Mouse (Mus musculus): ENCODE measurements around the gene Fzr1. TPM values are rescaled to one million over a fixed set of nuclear protein-coding genes. Genes with fewer than 3 reads are reported as not detected.

Gene Fzr1
- polyA plus RNA-seq, 1 experiment from 2014 or later: 146 TPM

- Histone ChIP-seq H3K4me2 (no peak overlapping the region), H3K27ac (replicated peaks) (no peak overlapping the region), H3K36me3 (peaks cover 35% of the 10 kb centered on the region), H3K9ac (replicated peaks) (no peak overlapping the region), H3K9me3 (replicated peaks) (no peaks in the 10 kb centered on the region), H3K27me3 (replicated peaks) (no peaks in the 10 kb centered on the region), H3K4me3 (replicated peaks) (no peak overlapping the region), H3K4me1 (peaks cover 34% of the 10 kb centered on the region)
- ATAC-seq (ENCODE audit: low FRiP score): no peak
- 95% methylated on average over 20 of the region's 20 CpGs for whole genome bisulfite sequencing
These were observed 9.4 kb upstream of the Fzr1 start for GRCm38 (mm10) chr10:81387716-81388115.

DNA sequence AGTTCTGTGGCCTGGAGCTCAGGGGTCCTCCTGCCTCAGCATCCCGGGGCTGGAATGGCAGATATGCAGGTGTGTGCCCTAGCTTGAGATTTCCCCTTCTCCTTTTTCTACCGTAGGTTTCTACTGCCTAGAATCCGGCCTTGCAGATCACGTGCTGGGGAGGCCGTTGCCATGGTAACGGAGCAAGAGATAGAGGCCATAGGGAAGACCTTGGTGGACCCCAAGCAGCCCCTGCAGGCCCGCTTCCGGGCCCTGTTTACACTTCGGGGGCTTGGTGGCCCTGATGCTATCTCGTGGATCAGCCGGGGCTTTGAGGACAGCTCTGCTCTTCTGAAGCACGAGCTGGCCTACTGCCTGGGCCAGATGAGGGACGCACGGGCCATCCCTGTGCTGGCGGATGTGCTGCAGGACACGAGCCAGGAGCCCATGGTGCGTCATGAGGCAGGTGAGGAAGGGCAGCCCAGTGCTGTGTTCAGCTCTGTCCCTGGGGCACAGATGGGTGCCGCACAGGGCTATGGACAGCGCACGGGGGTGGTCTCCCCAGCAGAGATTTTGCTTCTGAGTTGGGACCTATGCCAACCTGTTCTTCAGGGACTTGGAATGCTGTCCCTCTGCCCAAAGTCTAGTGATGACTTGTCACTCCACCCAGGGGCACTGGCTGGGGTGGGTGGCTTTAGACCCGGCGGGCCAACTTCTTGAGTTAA is 7.4 kb upstream of the Fzr1 start:
- Histone ChIP-seq H3K4me2 (peak overlapping the region; percentile 97), H3K9me3 (replicated peaks) (no peaks in the 10 kb centered on the region), H3K36me3 (peaks cover 29% of the 10 kb centered on the region), H3K9ac (replicated peaks) (peak overlapping the region; percentile 79), H3K4me3 (replicated peaks) (peak overlapping the region; percentile 96), H3K4me1 (peaks cover 34% of the 10 kb centered on the region), H3K27ac (replicated peaks) (no peak overlapping the region), H3K27me3 (replicated peaks) (no peaks in the 10 kb centered on the region)
- WGBS: 82% methylated on average over 22 of the region's 22 CpGs
- no peak for ATAC-seq (ENCODE audit: low FRiP score)

- Histone ChIP-seq H3K9ac (replicated peaks) (peak overlapping the region; percentile 79), H3K9me3 (replicated peaks) (no peaks in the 10 kb centered on the region), H3K4me2 (peak overlapping the region; percentile 97), H3K4me3 (replicated peaks) (peak overlapping the region; percentile 96), H3K4me1 (peaks cover 23% of the 10 kb centered on the region), H3K27ac (replicated peaks) (peak overlapping the region; percentile 86), H3K27me3 (replicated peaks) (no peaks in the 10 kb centered on the region), H3K36me3 (peaks cover 29% of the 10 kb centered on the region)
- 0% methylated on average over 19 of the region's 19 CpGs for WGBS
- peak; percentile 25 for ATAC-seq (ENCODE audit: low FRiP score)
These were observed 6.3 kb upstream of the Fzr1 start for GRCm38 (mm10) chr10:81384605-81384982.

DNA sequence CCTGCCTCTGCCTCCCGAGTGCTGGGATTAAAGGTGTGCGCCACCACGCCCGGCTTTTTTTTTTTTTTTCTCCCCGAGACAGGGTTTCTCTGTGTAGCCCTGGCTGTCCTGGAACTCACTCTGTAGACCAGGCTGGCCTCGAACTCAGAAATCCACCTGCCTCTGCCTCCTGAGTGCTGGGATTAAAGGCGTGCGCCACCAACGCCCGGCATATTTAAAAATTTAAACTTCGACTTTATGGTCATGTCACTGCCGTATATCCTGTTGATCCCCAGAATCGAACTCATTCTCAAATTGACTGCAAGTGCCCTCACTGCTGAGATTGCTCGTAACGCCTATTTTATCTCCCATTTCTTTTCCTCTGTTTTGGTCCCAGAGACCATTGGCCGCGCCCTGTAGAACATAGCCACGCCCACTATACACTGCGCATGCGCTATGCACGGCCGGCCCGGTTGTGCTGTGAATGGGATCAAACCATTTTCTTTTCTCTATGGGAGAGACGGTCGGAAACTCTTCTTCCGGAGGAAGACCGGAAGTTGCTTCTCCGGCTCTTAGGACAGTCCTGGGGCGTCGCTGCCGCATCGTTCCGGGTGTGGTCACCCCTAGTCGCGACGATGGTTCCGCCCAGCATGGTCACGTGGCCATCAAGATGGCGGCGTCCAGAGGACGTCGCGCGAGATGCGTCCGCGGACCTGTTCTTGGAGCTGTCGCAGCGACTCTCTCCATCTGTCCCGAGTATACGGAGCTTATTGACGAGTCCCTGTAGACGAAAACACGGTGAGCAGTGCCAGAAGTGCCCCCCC is 5.7 kb upstream of the Fzr1 start, which contains the start of the genes Dohh and Gm48551:
Gene Dohh, plus strand, starts transcription at position 627 of the 803 bp plus-strand sequence.
Gene Gm48551, plus strand, starts transcription at position 665 of the 803 bp plus-strand sequence.
- Histone ChIP-seq H3K4me2 (peak within 1 kb of the TSS; percentile 97), H3K9me3 (replicated peaks) (no peaks in the 10 kb centered on the region), H3K27ac (replicated peaks) (peak within 1 kb of the TSS; percentile 86), H3K4me3 (replicated peaks) (peak within 1 kb of the TSS; percentile 96), H3K9ac (replicated peaks) (peak within 1 kb of the TSS; percentile 79), H3K27me3 (replicated peaks) (no peaks in the 10 kb centered on the region), H3K4me1 (peaks cover 22% of the 10 kb centered on the region), H3K36me3 (peaks cover 29% of the 10 kb centered on the region)
- ATAC-seq (ENCODE audit: low FRiP score): peak; percentile 92
- WGBS: 8% methylated on average over 54 of the region's 54 CpGs

DNA sequence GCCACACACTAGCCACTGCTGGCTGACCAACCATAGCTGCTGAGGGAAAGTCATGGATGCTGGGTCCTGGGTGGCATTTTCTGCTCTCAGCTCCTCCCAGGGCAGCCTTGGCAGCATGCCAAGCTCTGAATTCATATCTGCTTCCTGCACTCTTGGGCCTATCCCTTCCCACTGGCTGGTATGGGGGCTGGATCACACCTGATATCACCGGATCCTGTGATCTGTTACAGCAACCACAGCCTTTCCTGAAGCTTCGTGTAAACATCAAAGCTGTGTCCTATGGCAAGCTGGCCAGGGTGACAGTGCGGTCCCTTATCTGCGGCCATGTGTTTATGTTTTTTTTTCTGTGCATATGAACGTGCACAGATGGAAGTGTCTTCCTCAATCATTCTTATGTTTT is 3.7 kb upstream of the Fzr1 start:
- no peak overlapping the region for H3K4me3 ChIP-seq (replicated peaks)
- no peak for ATAC-seq (ENCODE audit: low FRiP score)
- no peaks in the 10 kb centered on the region for H3K27me3 ChIP-seq (replicated peaks)
- no peak overlapping the region for H3K9ac ChIP-seq (replicated peaks)
- no peak overlapping the region for H3K4me2 ChIP-seq
- 89% methylated on average over 5 of the region's 5 CpGs for WGBS
- no peak overlapping the region for H3K27ac ChIP-seq (replicated peaks)
- peaks cover 12% of the 10 kb centered on the region for H3K36me3 ChIP-seq
- peaks cover 31% of the 10 kb centered on the region for H3K4me1 ChIP-seq
- H3K9me3 ChIP-seq (replicated peaks): no peaks in the 10 kb centered on the region

GRCm38 (mm10) chr10:81379809-81380378 is 1.6 kb upstream of the Fzr1 start:
- Histone ChIP-seq H3K27me3 (replicated peaks) (no peaks in the 10 kb centered on the region), H3K4me1 (peaks cover 36% of the 10 kb centered on the region), H3K4me3 (replicated peaks) (no peak overlapping the region), H3K4me2 (no peak overlapping the region), H3K27ac (replicated peaks) (no peak overlapping the region), H3K9ac (replicated peaks) (no peak overlapping the region), H3K9me3 (replicated peaks) (no peaks in the 10 kb centered on the region), H3K36me3 (0 out of 2 replicates have a peak, but pooled peaks cover 4% of the 10 kb centered on the region)
- WGBS: 91% methylated on average over 6 of the region's 6 CpGs
- ATAC-seq (ENCODE audit: low FRiP score): no peak

GRCm38 (mm10) chr10:81379183-81379553 is 852 bp upstream of the Fzr1 start:
- peaks cover 7% of the 10 kb centered on the region; the same call in 1 of the 2 replicates for H3K36me3 ChIP-seq
- peak overlapping the region; percentile 86 for H3K4me2 ChIP-seq
- peak overlapping the region; percentile 36 for H3K9ac ChIP-seq (replicated peaks)
- H3K4me1 ChIP-seq: peaks cover 35% of the 10 kb centered on the region
- H3K27me3 ChIP-seq (replicated peaks): no peaks in the 10 kb centered on the region
- H3K4me3 ChIP-seq (replicated peaks): peak overlapping the region; percentile 82
- 59% methylated on average over 3 of the region's 3 CpGs for WGBS
- ATAC-seq (ENCODE audit: low FRiP score): no peak
- peak overlapping the region; percentile 86 for H3K27ac ChIP-seq (replicated peaks)
- H3K9me3 ChIP-seq (replicated peaks): no peaks in the 10 kb centered on the region

GRCm38 (mm10) chr10:81378553-81379182 is 352 bp upstream of the Fzr1 start:
- Histone ChIP-seq H3K9me3 (replicated peaks) (no peaks in the 10 kb centered on the region), H3K4me1 (peaks cover 36% of the 10 kb centered on the region), H3K27ac (replicated peaks) (peak overlapping the region; percentile 86), H3K4me3 (replicated peaks) (peak overlapping the region; percentile 82), H3K4me2 (peak overlapping the region; percentile 86), H3K36me3 (peaks cover 7% of the 10 kb centered on the region), H3K27me3 (replicated peaks) (no peaks in the 10 kb centered on the region), H3K9ac (replicated peaks) (peak overlapping the region; percentile 86)
- ATAC-seq (ENCODE audit: low FRiP score): peak; percentile 96
- WGBS: under 1% methylated on average over 46 of the region's 46 CpGs

DNA sequence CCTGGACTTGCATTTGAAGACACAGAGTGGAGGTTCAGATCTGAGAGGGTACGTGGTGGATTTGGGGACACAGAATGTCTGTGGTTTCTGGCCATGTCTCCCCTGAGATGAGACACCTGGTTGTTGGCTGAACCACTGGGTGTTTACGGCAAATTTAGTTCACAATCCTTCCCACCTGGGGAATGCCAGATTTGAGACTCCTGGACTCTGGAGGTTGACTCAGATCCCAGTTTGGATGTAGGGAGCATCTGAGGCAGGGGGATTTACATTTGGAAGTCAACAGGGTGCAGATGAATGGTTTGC is 1.0 kb downstream of the Fzr1 start:
- Histone ChIP-seq H3K4me1 (peaks cover 36% of the 10 kb centered on the region), H3K9me3 (replicated peaks) (no peaks in the 10 kb centered on the region), H3K36me3 (peaks cover 18% of the 10 kb centered on the region), H3K27me3 (replicated peaks) (no peaks in the 10 kb centered on the region), H3K4me3 (replicated peaks) (peak overlapping the region; percentile 82), H3K4me2 (peak overlapping the region; percentile 86), H3K27ac (replicated peaks) (peak overlapping the region; percentile 86; the same call in 1 of the 2 replicates), H3K9ac (replicated peaks) (peak overlapping the region; percentile 86)
- ATAC-seq (ENCODE audit: low FRiP score): no peak
- 59% methylated on average over 2 of the region's 2 CpGs for whole genome bisulfite sequencing

DNA sequence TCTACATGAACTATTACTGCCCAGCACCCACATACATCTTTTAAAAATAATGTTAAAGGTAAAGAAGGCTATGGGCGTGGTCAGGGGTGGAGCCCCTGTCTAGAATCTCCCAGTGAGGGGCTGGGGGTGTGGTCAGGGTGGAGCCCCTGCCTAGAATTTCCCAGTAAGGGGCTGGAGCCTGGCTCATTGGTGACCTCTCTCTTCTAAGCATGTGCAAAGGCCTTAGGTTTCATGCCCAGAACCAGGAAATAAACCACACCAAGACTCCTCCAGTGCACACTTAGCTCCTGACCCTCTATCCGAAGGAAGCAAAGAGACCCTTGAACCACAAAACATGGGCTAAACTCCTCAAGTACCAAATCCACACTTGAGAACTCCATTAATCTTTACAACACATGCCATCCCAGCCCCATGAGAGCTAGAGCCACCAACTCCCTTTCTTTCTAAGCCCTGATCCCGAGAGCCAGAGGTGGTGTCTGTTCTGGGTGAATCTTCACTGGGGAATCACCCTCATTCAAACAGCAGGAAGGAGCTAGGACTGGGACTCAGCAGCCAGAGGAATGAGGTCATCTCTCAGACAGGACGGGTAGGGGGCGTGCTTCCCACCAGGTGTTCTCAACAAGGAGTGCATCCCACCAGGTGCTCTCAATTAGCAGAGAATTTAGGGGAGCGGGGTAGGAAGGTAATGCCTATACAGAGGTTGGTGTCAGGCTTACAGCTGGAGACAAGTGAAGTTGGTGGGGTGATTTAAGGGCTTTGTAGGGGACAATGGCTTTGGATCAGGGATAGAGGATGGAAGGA is 1.6 kb downstream of the Fzr1 start:
- Histone ChIP-seq H3K36me3 (peaks cover 20% of the 10 kb centered on the region), H3K4me3 (replicated peaks) (peak overlapping the region; percentile 82), H3K4me2 (peak overlapping the region; percentile 86), H3K4me1 (peaks cover 36% of the 10 kb centered on the region), H3K9ac (replicated peaks) (peak overlapping the region; percentile 86), H3K27ac (replicated peaks) (no peak overlapping the region), H3K9me3 (replicated peaks) (no peaks in the 10 kb centered on the region), H3K27me3 (replicated peaks) (no peaks in the 10 kb centered on the region)
- no peak for ATAC-seq (ENCODE audit: low FRiP score)
- 48% methylated on average over 6 of the region's 6 CpGs for WGBS

GRCm38 (mm10) chr10:81375322-81375721 is 3.0 kb downstream of the Fzr1 start:
- Histone ChIP-seq H3K36me3 (peaks cover 28% of the 10 kb centered on the region), H3K27ac (replicated peaks) (no peak overlapping the region), H3K4me1 (peaks cover 36% of the 10 kb centered on the region), H3K4me3 (replicated peaks) (no peak overlapping the region), H3K4me2 (no peak overlapping the region), H3K9me3 (replicated peaks) (no peaks in the 10 kb centered on the region), H3K27me3 (replicated peaks) (no peaks in the 10 kb centered on the region), H3K9ac (replicated peaks) (no peak overlapping the region)
- 94% methylated on average over 10 of the region's 10 CpGs for WGBS
- no peak for ATAC-seq (ENCODE audit: low FRiP score)
